Mouse (Mus musculus) frontal cortex, adult 2 months (tissue): ENCODE results near the gene Hoxa7. TPM values are rescaled to one million over a fixed set of nuclear protein-coding genes. Genes with fewer than 3 reads are reported as not detected.

Experiments used
- DNase-seq, 2 experiments: peaks; one replicate each; pipeline ENCODE4 v3.0.0; 2022; ENCODE audit warnings: low spot score in 1 of 2; ENCODE audit errors: extremely low spot score in 1 of 2
- polyA plus RNA-seq: library from polyadenylated mRNA; depleted of rRNA; stranded (reverse); fragments of >200 nt; gene quantifications from 2 replicates; pipeline ENCODE4 v1.2.3, GENCODE M21; 2012

Hoxa7 gene
- polyA plus RNA-seq, 1 experiment, result not detected

- DNase-seq, result no peak
These were observed 18.2 kb upstream of the Hoxa7 start for GRCm38 (mm10) chr6:52239625-52240388.

GRCm38 (mm10) chr6:52238976-52239375 lies 17.3 kb upstream of the Hoxa7 start:
- DNase-seq, result no peak

GRCm38 (mm10) chr6:52238155-52238545 lies 16.5 kb upstream of the Hoxa7 start:
- no peak for DNase-seq

GRCm38 (mm10) chr6:52237346-52238154 lies 15.9 kb upstream of the Hoxa7 start:
- no peak for DNase-seq

GRCm38 (mm10) chr6:52236806-52237205 lies 15.2 kb upstream of the Hoxa7 start:
- no peak for DNase-seq

GRCm38 (mm10) chr6:52235866-52236265 lies 14.2 kb upstream of the Hoxa7 start:
- no peak for DNase-seq

GRCm38 (mm10) chr6:52235267-52235666 lies 13.6 kb upstream of the Hoxa7 start:
- DNase-seq, result no peak

GRCm38 (mm10) chr6:52234428-52235140 lies 12.9 kb upstream of the Hoxa7 start:
- no peak for DNase-seq

GRCm38 (mm10) chr6:52233546-52234427 lies 12.1 kb upstream of the Hoxa7 start:
- DNase-seq, result no peak

- DNase-seq, result no peak
These were observed 11.4 kb upstream of the Hoxa7 start for GRCm38 (mm10) chr6:52232984-52233545.

GRCm38 (mm10) chr6:52232568-52232965 lies 10.9 kb upstream of the Hoxa7 start:
- DNase-seq, result no peak

GRCm38 (mm10) chr6:52231885-52232567 lies 10.4 kb upstream of the Hoxa7 start:
- DNase-seq, result no peak

GRCm38 (mm10) chr6:52230516-52231165 lies 9.0 kb upstream of the Hoxa7 start, which contains the start of gene Hoxa9:
Hoxa9 (minus strand) TSS chr6:52231089.
- no peak for DNase-seq

GRCm38 (mm10) chr6:52229558-52230416 lies 8.1 kb upstream of the Hoxa7 start:
- no peak for DNase-seq

- no peak for DNase-seq
These were observed 7.1 kb upstream of the Hoxa7 start for GRCm38 (mm10) chr6:52228475-52229465.

- DNase-seq, result no peak
These were observed 6.0 kb upstream of the Hoxa7 start for GRCm38 (mm10) chr6:52227470-52228222.
